8 mouse cellular contexts compared by ENCODE assay signal in the genomic region with DNA sequence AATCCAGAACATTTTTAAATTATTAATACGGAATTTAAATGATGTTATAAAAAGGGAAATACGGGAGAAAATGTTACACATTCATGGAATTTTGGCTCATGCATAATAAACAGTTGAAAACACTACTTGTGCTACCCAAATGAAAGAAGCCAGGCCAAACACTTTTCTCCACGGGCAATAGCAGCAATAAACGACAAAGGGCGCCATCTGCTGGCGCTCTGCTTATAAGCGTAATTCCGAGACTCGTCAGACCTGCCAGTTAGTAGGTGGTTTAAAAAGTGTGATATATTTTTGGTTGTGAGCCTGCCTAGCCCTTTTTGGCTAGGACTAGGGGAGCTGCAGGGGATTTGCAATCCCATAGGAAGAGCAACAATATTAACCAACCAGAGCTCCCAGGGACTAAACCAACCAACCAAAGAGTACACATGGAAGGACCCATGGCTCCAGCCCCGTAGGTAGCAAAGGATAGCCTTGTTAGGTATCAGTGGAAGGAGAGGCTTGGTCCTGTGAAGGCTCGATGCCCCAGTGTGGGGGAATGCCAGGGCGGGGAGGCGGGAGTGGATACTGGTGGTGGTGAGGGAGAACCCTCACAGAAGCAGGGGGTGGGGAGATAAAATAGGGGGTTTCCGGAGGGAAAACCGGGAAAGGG. TPM values are rescaled to one million over a fixed set of nuclear protein-coding genes. Genes with fewer than 3 reads are reported as not detected.
A peak's percentile ranks its signal among the peaks of the same experiment; 100 is the strongest.
DNase-seq lines count a peak whose midpoint lies in the region; ATAC-seq and TF ChIP-seq lines count a peak whose summit lies in the region.

No protein-coding gene starts in this region.

- intact Hi-C loops in gastrocnemius, postnatal 36 days (cut with DNase I), result no loop called here

- no peaks in the 10 kb centered on the region for H3K27me3 ChIP-seq in liver, postnatal 0 days (ENCODE audit: insufficient read depth, low read length)

- no peak overlapping the region for H3K4me2 ChIP-seq in liver, postnatal 0 days (ENCODE audit: low read depth, low read length)

- no peak overlapping the region for H3K27ac ChIP-seq in liver, postnatal 0 days (ENCODE audit: low read depth)

- no peak overlapping the region for H3K9ac ChIP-seq in liver, postnatal 0 days (replicated peaks)

- no peak for TF ChIP-seq EP300 in liver, postnatal 0 days (IDR thresholded peaks at IDR 0.05; ENCODE audit: low read depth)

- DNase-seq in CD4-positive helper T cell, adult 2 months (ENCODE audit: low read depth, low spot score), result peak; percentile 77
- DNase-seq in adrenal gland, adult 2 months, result peak; percentile 68
- peak; percentile 86 for DNase-seq in embryo, embryonic 10 days (ENCODE audit: low spot score)
- peak; percentile 53 to 57 for DNase-seq in gastrocnemius, postnatal 36 days
- DNase-seq in kidney, postnatal 10 days, result peak; percentile 87
- DNase-seq in liver, postnatal 0 days, result peak; percentile 77
- DNase-seq in ovary, adult 18-20 months (ENCODE audit: low spot score), result peak; percentile 20
- peak; percentile 46 to 47 for DNase-seq in thymus, adult 18-20 months

- H3K4me3 ChIP-seq in liver, postnatal 0 days (ENCODE audit: low read depth, low read length), result no peak overlapping the region

- H3K4me1 ChIP-seq in liver, postnatal 0 days (ENCODE audit: insufficient read depth), result no peaks in the 10 kb centered on the region

- H3K9me3 ChIP-seq in liver, postnatal 0 days (ENCODE audit: low read length), result no peaks in the 10 kb centered on the region

- TF ChIP-seq CTCF in liver, postnatal 0 days (IDR thresholded peaks at IDR 0.05; ENCODE audit: low read depth), result peak; percentile 78

- H3K36me3 ChIP-seq in liver, postnatal 0 days (replicated peaks; ENCODE audit: insufficient read depth, low read length), result no peaks in the 10 kb centered on the region

- 25% methylated on average over 15 of the region's 15 CpGs for WGBS in liver, postnatal 0 days (ENCODE audit: insufficient replicate concordance)

- no peak for ATAC-seq in liver, postnatal 0 days

RNA-seq across cellular contexts. Expression of a gene that starts 37.1 kb away (rescaled TPM):
- total RNA-seq in adrenal gland, adult 2 months (2021), result 10 to 100 TPM; 59.0 to 93.4 TPM
- polyA plus RNA-seq in adrenal gland, adult 2 months (2012; rRNA removed), result 103 and 112 TPM in 2 replicates
- 10 to 100 TPM; 17.5 to 18.5 TPM for total RNA-seq in gastrocnemius, postnatal 36 days (2021)
- polyA plus RNA-seq in liver, postnatal 0 days (2015; fragmentation: Nextera tagmentation; extraction: Ambion mirVana), result 17.4 and 19.1 TPM in 2 replicates

Comparison
In these comparisons a context has a peak if more than half of its experiments do, and no peak if none do; other contexts are left out.
1. DNase-seq: peak in every context shown above with its lines; median percentile 87 in kidney, postnatal 10 days; 86 in embryo, embryonic 10 days; 77 in CD4-positive helper T cell, adult 2 months; 77 in liver, postnatal 0 days; 68 in adrenal gland, adult 2 months; 55 in gastrocnemius, postnatal 36 days; 46 in thymus, adult 18-20 months; 20 in ovary, adult 18-20 months.